Mouse (Mus musculus): ENCODE measurements around the gene Bahd1. TPM values are rescaled to one million over a fixed set of nuclear protein-coding genes. Genes with fewer than 3 reads are reported as not detected.
A peak's percentile ranks its signal among the peaks of the same experiment; 100 is the strongest.

Bahd1 gene
- total RNA-seq, 1 experiment from 2014 or later: 16.2 TPM

- peak; percentile 23; the same call in 1 of the 2 replicates for ATAC-seq (ENCODE audit: extremely low read depth, insufficient number of reproducible peaks, low FRiP score, poor library complexity, severe bottlenecking)
Observed at GRCm38 (mm10) chr2:118896914-118897291, 3.3 kb upstream of the Bahd1 start.

- ATAC-seq (ENCODE audit: extremely low read depth, insufficient number of reproducible peaks, low FRiP score, poor library complexity, severe bottlenecking): no peak
Observed at GRCm38 (mm10) chr2:118897392-118897791, 2.8 kb upstream of the Bahd1 start.

- ATAC-seq (ENCODE audit: extremely low read depth, insufficient number of reproducible peaks, low FRiP score, poor library complexity, severe bottlenecking): no peak
Observed at GRCm38 (mm10) chr2:118897808-118898207, 2.4 kb upstream of the Bahd1 start.

- ATAC-seq (ENCODE audit: extremely low read depth, insufficient number of reproducible peaks, low FRiP score, poor library complexity, severe bottlenecking): no peak
Observed at GRCm38 (mm10) chr2:118898771-118899170, 1.4 kb upstream of the Bahd1 start.

GRCm38 (mm10) chr2:118899306-118899705, 871 bp upstream of the Bahd1 start:
- ATAC-seq (ENCODE audit: extremely low read depth, insufficient number of reproducible peaks, low FRiP score, poor library complexity, severe bottlenecking): no peak

DNA sequence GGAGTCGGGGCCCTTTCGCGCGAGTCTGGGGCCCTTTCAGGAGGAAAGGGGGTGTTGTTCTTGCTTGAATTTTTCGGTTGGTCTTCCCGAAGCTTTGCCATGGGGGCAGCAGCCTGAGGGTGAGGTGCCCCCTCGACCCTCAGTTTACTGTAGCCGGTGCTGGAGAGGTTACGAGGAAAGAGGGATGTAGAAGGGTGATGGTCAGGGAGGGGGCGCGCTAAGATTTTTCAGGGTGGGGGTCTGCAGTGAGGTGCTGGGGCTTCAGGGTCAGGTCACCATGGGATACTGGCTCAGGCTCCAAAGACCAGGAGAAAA, 606 bp downstream of the Bahd1 start:
- ATAC-seq (ENCODE audit: extremely low read depth, insufficient number of reproducible peaks, low FRiP score, poor library complexity, severe bottlenecking): no peak

DNA sequence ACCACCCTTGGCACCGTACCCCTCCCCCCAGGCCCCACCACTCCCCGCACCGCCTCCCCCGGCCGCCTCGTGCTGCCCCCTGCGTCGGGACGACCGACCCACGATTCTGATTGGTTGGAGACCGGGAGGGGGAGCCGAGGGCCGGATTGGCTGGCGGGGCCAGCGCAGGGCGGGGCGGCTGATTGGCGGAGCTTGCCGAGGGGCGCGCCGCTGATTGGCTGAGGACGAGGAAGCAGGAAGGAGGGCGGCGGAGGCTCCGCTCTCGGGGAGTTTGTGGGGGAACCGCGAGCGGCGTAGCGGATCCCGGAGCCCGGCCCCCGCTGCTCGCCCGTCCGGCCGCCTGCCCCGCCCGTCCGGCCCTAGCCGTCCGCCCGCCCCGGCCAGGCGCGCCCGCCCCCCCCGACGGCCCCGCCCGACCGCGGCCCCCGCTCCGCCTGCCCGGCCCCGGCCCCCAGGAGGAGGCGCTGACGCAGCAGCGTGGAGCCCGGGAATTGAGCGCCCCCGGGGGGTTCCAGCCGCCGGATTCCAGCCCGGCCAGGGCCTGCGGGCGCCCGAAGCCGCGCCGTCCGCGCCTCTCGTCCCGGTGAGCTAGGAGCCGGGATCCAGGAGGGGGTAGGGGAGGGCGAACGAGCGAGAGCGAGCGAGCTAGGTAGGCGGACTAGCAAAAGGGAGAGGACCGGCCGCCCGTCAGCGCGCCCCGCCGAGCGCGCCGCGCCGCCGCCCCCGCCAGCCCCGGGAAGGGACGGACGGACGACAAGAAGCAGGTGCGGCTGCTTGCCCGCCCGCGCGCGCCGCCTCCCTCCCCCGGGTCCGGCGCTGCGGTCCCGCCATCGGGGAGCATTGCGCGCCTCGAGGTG, 1.2 kb downstream of the Bahd1 start:
- ATAC-seq (ENCODE audit: extremely low read depth, insufficient number of reproducible peaks, low FRiP score, poor library complexity, severe bottlenecking): peak; percentile 66

- no peak for ATAC-seq (ENCODE audit: extremely low read depth, insufficient number of reproducible peaks, low FRiP score, poor library complexity, severe bottlenecking)
Observed at GRCm38 (mm10) chr2:118902051-118903025, 2.2 kb downstream of the Bahd1 start.

- ATAC-seq (ENCODE audit: extremely low read depth, insufficient number of reproducible peaks, low FRiP score, poor library complexity, severe bottlenecking): no peak
Observed at GRCm38 (mm10) chr2:118903333-118903741, 3.2 kb downstream of the Bahd1 start.

- ATAC-seq (ENCODE audit: extremely low read depth, insufficient number of reproducible peaks, low FRiP score, poor library complexity, severe bottlenecking): peak; percentile 50
Observed at GRCm38 (mm10) chr2:118905433-118906117, 5.4 kb downstream of the Bahd1 start.

DNA sequence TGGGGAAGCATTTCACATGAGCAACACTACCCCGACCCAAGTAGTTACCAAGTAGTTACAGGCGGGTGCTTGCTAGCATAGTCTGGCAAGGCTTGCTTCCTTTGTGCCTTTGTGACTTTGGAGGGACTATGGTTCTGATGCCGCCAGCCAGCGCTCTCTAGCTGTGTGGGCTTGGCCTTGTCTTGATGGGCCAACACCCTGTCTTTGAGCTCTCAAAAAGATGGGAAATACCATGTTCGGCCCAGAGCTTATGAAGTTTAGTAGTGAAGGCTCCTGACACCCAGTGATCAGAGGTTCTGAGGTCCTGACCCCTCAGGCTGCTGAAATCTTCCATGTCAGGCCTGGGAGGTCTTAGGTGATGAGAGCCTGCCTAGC, 5.9 kb downstream of the Bahd1 start:
- no peak for ATAC-seq (ENCODE audit: extremely low read depth, insufficient number of reproducible peaks, low FRiP score, poor library complexity, severe bottlenecking)

DNA sequence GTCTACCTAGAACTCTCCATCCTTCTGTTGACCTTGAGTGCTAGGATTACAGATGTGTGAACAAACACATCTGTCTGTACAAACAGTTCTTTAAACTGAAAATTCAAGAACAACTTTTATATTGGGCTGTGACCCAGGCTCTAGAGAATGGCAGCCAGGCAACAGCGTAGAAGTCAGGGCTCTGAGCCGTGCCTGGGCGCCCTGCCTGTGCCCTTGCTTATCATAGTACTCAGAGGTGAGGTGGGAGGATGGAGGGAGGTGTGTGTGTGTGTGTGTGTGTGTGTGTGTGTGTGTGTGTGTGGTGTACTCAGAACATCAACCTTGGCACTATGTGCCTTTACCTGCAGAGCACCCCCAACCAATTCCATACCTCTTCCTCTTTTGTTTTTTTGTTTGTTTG, 7.6 kb downstream of the Bahd1 start:
- ATAC-seq (ENCODE audit: extremely low read depth, insufficient number of reproducible peaks, low FRiP score, poor library complexity, severe bottlenecking): no peak

- no peak for ATAC-seq (ENCODE audit: extremely low read depth, insufficient number of reproducible peaks, low FRiP score, poor library complexity, severe bottlenecking)
Observed at GRCm38 (mm10) chr2:118909151-118909550, 9.0 kb downstream of the Bahd1 start.

GRCm38 (mm10) chr2:118910605-118911278, 10.6 kb downstream of the Bahd1 start:
- ATAC-seq (ENCODE audit: extremely low read depth, insufficient number of reproducible peaks, low FRiP score, poor library complexity, severe bottlenecking): no peak

DNA sequence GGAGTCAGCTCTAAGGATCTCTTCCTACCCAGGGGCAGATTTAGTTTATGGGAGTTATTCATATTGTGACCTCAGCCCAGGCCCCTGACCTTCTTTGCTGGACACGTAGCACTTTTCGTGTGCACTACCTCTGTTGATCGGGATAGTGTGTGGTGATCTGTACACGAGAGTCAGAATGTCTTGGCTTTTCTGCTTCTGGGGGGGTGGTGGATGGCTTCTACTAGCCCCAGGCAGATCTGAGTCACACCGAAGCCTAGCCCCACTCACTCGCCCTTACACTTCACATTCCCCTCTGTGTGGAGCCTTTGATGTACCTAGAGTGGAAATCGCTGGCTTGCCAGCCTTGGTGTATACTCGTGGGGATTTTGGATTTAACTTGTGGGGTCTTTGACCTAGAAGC, 12.5 kb downstream of the Bahd1 start:
- ATAC-seq (ENCODE audit: extremely low read depth, insufficient number of reproducible peaks, low FRiP score, poor library complexity, severe bottlenecking): no peak

GRCm38 (mm10) chr2:118913551-118914276, 13.5 kb downstream of the Bahd1 start:
- no peak for ATAC-seq (ENCODE audit: extremely low read depth, insufficient number of reproducible peaks, low FRiP score, poor library complexity, severe bottlenecking)

- no peak for ATAC-seq (ENCODE audit: extremely low read depth, insufficient number of reproducible peaks, low FRiP score, poor library complexity, severe bottlenecking)
Observed at GRCm38 (mm10) chr2:118914685-118915084, 14.5 kb downstream of the Bahd1 start.

- ATAC-seq (ENCODE audit: extremely low read depth, insufficient number of reproducible peaks, low FRiP score, poor library complexity, severe bottlenecking): no peak
Observed at GRCm38 (mm10) chr2:118916436-118916835, 16.3 kb downstream of the Bahd1 start.

Data from neutrophil, adult 5-6 weeks (primary cell).